Mouse (Mus musculus) adrenal gland, adult (tissue): ENCODE data around the gene D130043K22Rik.

Experiments
- DNase-seq, 2 experiments: peaks; one replicate each; pipeline ENCODE4 v3.0.0; 2022 to 2023; ENCODE audit warnings: low spot score in 1 of 2; ENCODE audit not compliant: inconsistent age in 2 of 2

Gene D130043K22Rik

GRCm38 (mm10) chr13:24889554-24889953 lies 44.6 kb downstream of the D130043K22Rik start:
- no peak for DNase-seq

- DNase-seq: no peak
Measured at GRCm38 (mm10) chr13:24892516-24892915, 47.6 kb downstream of the D130043K22Rik start.

- DNase-seq: no peak
Measured at GRCm38 (mm10) chr13:24893880-24894279, 48.9 kb downstream of the D130043K22Rik start.

- DNase-seq: no peak
Measured at GRCm38 (mm10) chr13:24901916-24902315, 57.0 kb downstream of the D130043K22Rik start.

GRCm38 (mm10) chr13:24903412-24903811 lies 58.5 kb downstream of the D130043K22Rik start:
- DNase-seq: no peak

GRCm38 (mm10) chr13:24905422-24905821 lies 60.5 kb downstream of the D130043K22Rik start:
- no peak for DNase-seq

- peak; percentile 34 to 61 for DNase-seq
Measured at GRCm38 (mm10) chr13:24906831-24907570, 62.1 kb downstream of the D130043K22Rik start.

- no peak for DNase-seq
Measured at GRCm38 (mm10) chr13:24909112-24909511, 64.2 kb downstream of the D130043K22Rik start.

GRCm38 (mm10) chr13:24913576-24913975 lies 68.6 kb downstream of the D130043K22Rik start:
- DNase-seq: no peak

GRCm38 (mm10) chr13:24914915-24915314 lies 70.0 kb downstream of the D130043K22Rik start:
- DNase-seq: no peak

- DNase-seq: no peak
Measured at GRCm38 (mm10) chr13:24915831-24916230, 70.9 kb downstream of the D130043K22Rik start.

GRCm38 (mm10) chr13:24920333-24920977 lies 75.5 kb downstream of the D130043K22Rik start:
- peak; percentile 51 to 84 for DNase-seq

- no peak for DNase-seq
Measured at GRCm38 (mm10) chr13:24921281-24921680, 76.3 kb downstream of the D130043K22Rik start.

GRCm38 (mm10) chr13:24923991-24924390 lies 79.1 kb downstream of the D130043K22Rik start:
- DNase-seq: no peak

GRCm38 (mm10) chr13:24930591-24930990 lies 85.7 kb downstream of the D130043K22Rik start:
- DNase-seq: peak in 1 of 2 experiments; percentile 85

GRCm38 (mm10) chr13:24933199-24933598 lies 88.3 kb downstream of the D130043K22Rik start:
- peak in 1 of 2 experiments; percentile 37 for DNase-seq

GRCm38 (mm10) chr13:24936772-24937107 lies 91.8 kb downstream of the D130043K22Rik start:
- no peak for DNase-seq

GRCm38 (mm10) chr13:24937108-24937838 lies 92.3 kb downstream of the D130043K22Rik start, which contains the start of gene Aldh5a1:
TSS of gene Aldh5a1 (minus strand) at chr13:24937661.
- peak; percentile 83 to 93 for DNase-seq

GRCm38 (mm10) chr13:24937839-24938166 lies 92.9 kb downstream of the D130043K22Rik start:
- DNase-seq: no peak

- peak; percentile 77 to 94 for DNase-seq
Measured at GRCm38 (mm10) chr13:24938683-24939082, 93.7 kb downstream of the D130043K22Rik start.

- no peak for DNase-seq
Measured at GRCm38 (mm10) chr13:24939472-24939871, 94.5 kb downstream of the D130043K22Rik start.
